Mouse (Mus musculus) liver, adult 2 months (tissue): ENCODE data around the gene Rgs9. TPM values are rescaled to one million over a fixed set of nuclear protein-coding genes. Genes with fewer than 3 reads are reported as not detected.
"Not testable (repeated sequence)": the region's sequence is repeated elsewhere in the genome, so short reads cannot be mapped to it uniquely, and the experiment has no call there.

Experiments used
- DNase-seq: peaks from one replicate; pipeline ENCODE4 v3.0.0-alpha.2; 2011; ENCODE audit warnings: low read depth, low spot score; ENCODE audit errors: extremely low read depth
- H3K27ac ChIP-seq: fragments of 200-500 bp; replicated peaks from 2 replicates; pipeline ENCODE4 v1.5.1; 2012; ENCODE audit warnings: low read depth, mild to moderate bottlenecking, control low read depth, inconsistent platforms, low read length; ENCODE audit not compliant: insufficient read depth
- H3K27me3 ChIP-seq: fragments of 200-500 bp; 2 replicates; pipeline ENCODE4 v1.6.1; 2012; ENCODE audit warnings: mild to moderate bottlenecking, moderate library complexity, low read length, inconsistent platforms; ENCODE audit not compliant: control insufficient read depth, insufficient read depth
- H3K36me3 ChIP-seq: fragments of 200-500 bp; 2 replicates; pipeline ENCODE4 v1.6.1; 2012; ENCODE audit warnings: low read length, inconsistent platforms; ENCODE audit not compliant: control insufficient read depth, insufficient read depth
- H3K4me1 ChIP-seq: fragments of 200-500 bp; 2 replicates; pipeline ENCODE4 v1.6.1; 2011; ENCODE audit warnings: low read length; ENCODE audit not compliant: control insufficient read depth, insufficient read depth
- H3K4me3 ChIP-seq: fragments of 200-500 bp; 2 replicates; pipeline ENCODE4 v1.5.1; 2011; ENCODE audit warnings: low read depth, mild to moderate bottlenecking, control low read depth, low read length, moderate library complexity; ENCODE audit not compliant: insufficient read depth
- H3K79me2 ChIP-seq: fragments of 200-500 bp; 2 replicates; pipeline ENCODE4 v1.6.1; 2012; ENCODE audit warnings: inconsistent platforms, mild to moderate bottlenecking, low read length, moderate library complexity; ENCODE audit not compliant: control insufficient read depth, insufficient read depth
- H3K9ac ChIP-seq: fragments of 200-500 bp; 2 replicates; pipeline ENCODE4 v1.6.1; 2012; ENCODE audit warnings: low read depth, mild to moderate bottlenecking, control low read depth, inconsistent platforms, low read length
- CTCF ChIP-seq: fragments of 200-500 bp; IDR thresholded peaks from 2 replicates; pipeline ENCODE4 v1.5.1; 2011; ENCODE audit warnings: low read depth, low read length, control low read depth
- POLR2A ChIP-seq: fragments of 200-500 bp; IDR thresholded peaks from 2 replicates; pipeline ENCODE4 v1.6.1; 2011; ENCODE audit warnings: low read length, control low read depth; ENCODE audit not compliant: insufficient read depth; ENCODE audit errors: extremely low read depth
- WGBS: fragments of 180-500 bp; shearing (Covaris S2); methylation state at CpG from one replicate; pipeline ENCODE4 v1.1.7; 2018; 5-methylcytosine and 5-hydroxymethylcytosine counted together
- polyA plus RNA-seq: library from polyadenylated mRNA; depleted of rRNA; stranded (reverse); fragments of >200 nt; gene quantifications from 2 replicates; pipeline ENCODE4 v1.2.3, GENCODE M21; 2012; rRNA removed
- total RNA-seq: library from RNA; depleted of rRNA; stranded (reverse); fragments of >200 nt; gene quantifications from 2 replicates; pipeline ENCODE4 v1.2.3, GENCODE M21; 2014; rRNA removed

Gene Rgs9
- total RNA-seq (0.37 and 0.54 TPM in 2 replicates), polyA plus RNA-seq (0.09 and 0.22 TPM in 2 replicates)

DNA sequence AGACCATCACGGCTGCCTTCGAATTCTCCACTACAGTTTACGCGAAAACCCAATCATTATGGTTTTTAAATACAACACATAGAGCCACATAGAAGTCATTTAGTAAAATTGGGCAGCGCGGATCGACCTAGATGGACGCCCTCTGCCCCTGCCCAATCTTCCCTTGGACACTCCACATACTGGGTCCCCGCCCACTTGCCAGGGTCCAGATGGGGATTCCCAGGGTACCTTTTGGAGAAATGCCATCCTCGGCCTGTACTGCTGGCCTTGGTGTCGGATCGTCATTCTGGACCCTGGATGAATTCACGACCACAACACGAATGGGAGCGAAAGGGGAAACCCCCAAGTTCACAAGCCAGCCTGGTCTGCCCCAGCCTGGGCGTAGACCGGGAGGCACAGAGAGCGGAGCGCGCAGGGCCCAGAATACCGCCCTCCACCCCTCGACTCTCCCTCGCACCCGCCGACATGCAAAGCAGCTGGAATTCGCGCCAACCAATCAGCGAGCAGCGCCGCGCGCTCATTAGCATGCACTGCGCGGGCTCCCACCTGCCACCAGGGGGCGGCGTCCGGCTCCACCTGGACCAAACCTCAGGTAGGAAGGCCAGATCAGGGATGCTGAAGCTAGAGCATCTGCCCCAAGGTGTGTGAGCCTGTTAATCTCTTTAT, at the start of gene Rgs9:
Gene Rgs9, minus strand, starts transcription at position 420 of the 666 bp plus-strand sequence.
- Histone ChIP-seq H3K27me3 (no peaks in the 10 kb centered on the region; the same call in 1 of the 2 replicates), H3K36me3 (no peaks in the 10 kb centered on the region), H3K9ac (peak within 1 kb of the TSS; percentile 20; the same call in 1 of the 2 replicates), H3K27ac (no peak within 1 kb of the TSS), H3K79me2 (no peaks in the 10 kb centered on the region), H3K4me3 (peak within 1 kb of the TSS; percentile 29; the same call in 1 of the 2 replicates), H3K4me1 (0 out of 2 replicates have a peak, but pooled peaks cover 3% of the 10 kb centered on the region)
- DNase-seq, result peak; percentile 63
- 8% methylated on average over 37 of the region's 37 CpGs for WGBS
- TF ChIP-seq POLR2A (no peak), CTCF (peak; percentile 83)

DNA sequence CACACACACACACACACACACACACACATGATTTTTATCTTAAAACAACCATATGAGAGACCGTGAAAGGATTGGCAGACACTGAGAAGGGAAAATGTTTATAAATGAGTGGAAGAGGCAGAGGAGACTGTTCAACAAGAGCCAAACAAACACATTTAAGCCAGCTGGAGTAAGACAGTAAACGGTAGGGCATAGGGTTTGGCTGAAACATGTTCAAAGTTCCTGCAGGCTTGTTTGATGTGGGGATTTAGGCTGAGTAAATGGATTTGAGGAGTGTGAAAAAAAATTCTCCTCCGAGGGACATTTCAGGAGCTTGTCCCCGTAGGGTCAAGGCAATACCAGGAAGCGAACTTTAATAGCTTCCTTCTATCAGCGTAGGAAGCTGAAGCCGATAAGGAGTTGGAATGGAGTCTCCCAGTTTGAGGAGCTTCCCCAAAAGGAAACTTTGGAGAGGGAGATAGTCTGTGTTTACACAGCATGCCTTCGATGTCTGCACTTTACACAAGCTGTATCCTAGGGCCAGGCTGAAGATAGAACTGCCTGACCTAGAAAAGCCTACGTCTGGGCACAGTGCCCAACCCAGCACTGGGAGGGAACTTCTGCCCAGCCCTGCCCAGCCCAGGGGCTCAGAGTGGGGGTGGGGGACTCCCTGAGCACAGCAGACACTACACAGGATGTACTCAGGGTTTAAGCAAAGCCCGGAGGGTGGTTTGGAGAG, 49.5 kb upstream of the Rgs9 start:
- DNase-seq, result peak; percentile 73
- peak overlapping the region; percentile 5 for H3K27ac ChIP-seq
- no peak overlapping the region for H3K9ac ChIP-seq
- TF ChIP-seq CTCF, result no peak
- no peak for TF ChIP-seq POLR2A
- 10% methylated on average over 10 of the region's 10 CpGs for WGBS
- H3K27me3 ChIP-seq, result no peaks in the 10 kb centered on the region
- no peak overlapping the region for H3K4me3 ChIP-seq
- no peaks in the 10 kb centered on the region for H3K79me2 ChIP-seq
- H3K4me1 ChIP-seq, result peaks cover 11% of the 10 kb centered on the region
- H3K36me3 ChIP-seq, result no peaks in the 10 kb centered on the region

DNA sequence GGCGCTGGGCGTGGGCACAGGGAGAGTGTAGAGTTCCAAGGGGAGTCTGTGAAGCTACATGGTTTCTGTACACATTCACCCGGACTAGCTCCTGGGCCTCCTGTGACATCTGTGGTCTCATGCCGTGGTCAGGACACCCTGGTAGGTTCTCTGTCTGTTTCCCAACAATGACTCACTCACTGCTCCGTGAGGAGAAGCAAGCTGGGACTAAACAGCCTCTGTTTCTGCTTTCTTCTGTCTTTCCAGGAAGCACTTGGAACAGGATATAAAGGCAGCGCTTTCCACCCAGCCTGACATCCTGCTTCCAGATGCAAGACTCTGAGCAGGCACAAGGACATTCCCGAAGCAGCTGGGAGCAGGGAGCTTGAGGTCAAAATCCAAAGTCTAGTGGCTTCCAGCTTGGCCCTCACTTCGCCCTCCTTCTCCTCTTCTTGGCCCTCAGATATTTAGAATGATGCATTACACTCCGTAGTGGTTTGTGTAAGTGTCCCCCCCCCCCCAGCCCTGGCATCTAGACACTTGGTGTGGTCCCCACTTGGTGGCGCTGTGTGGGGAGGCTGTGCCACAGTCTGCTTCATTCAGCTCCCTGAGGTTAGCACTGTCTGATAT, 46.2 kb upstream of the Rgs9 start:
- DNase-seq, result peak; percentile 37
- H3K4me3 ChIP-seq, result no peak overlapping the region

DNA sequence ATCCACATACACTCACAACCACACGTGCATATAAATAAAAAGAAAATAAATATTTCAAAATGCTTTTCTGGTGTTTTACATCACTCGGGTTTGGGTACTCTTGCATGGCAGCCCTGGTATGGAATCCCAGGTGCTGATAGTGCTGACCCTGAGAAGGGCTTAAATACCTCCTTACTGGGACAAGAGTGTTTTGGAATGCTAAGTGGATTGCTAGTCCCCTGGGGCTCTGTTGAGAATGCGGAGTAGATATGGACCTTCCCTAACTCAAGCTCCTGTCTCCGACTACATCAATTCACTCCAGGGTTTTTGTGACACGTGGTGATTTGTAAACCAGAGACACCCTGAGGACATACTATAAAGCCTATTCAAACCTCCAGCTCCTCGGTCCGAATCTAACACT, 45.6 kb upstream of the Rgs9 start:
- WGBS, result 80% methylated on average over 7 of the region's 7 CpGs
- no peaks in the 10 kb centered on the region for H3K36me3 ChIP-seq
- H3K4me3 ChIP-seq, result no peak overlapping the region
- DNase-seq, result no peak
- H3K4me1 ChIP-seq, result peaks cover 17% of the 10 kb centered on the region
- TF ChIP-seq POLR2A, result no peak
- TF ChIP-seq CTCF, result no peak
- H3K27ac ChIP-seq, result peak overlapping the region; percentile 55
- H3K27me3 ChIP-seq, result no peaks in the 10 kb centered on the region
- H3K79me2 ChIP-seq, result no peaks in the 10 kb centered on the region
- H3K9ac ChIP-seq, result no peak overlapping the region

More for the DNA sequence above, 46.2 kb upstream of the Rgs9 start:
- H3K36me3 ChIP-seq, result no peaks in the 10 kb centered on the region
- TF ChIP-seq CTCF, result peak; percentile 70
- no peak for TF ChIP-seq POLR2A
- peaks cover 17% of the 10 kb centered on the region for H3K4me1 ChIP-seq
- H3K27me3 ChIP-seq, result no peaks in the 10 kb centered on the region
- H3K9ac ChIP-seq, result no peak overlapping the region
- no peaks in the 10 kb centered on the region for H3K79me2 ChIP-seq
- 45% methylated on average over 10 of the region's 10 CpGs for WGBS
- peak overlapping the region; percentile 55 for H3K27ac ChIP-seq

DNA sequence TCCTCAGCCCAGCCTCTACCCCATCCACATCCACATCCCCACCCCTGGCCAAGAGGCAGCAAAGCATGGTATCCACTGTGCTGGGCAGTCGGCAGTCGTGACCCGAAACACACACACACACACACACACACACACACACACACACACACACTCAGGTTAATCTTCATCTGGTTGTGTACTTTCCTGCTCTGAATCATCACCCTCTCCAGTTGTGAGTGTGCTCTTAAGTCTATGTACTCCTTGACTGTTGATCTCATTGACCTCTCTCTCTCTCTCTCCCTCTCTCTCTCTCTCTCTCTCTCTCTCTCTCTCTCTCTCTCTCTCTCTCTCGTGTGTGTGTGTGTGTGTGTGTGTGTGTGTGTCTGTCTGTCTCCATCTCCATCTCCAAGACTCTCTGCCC, 44.7 kb upstream of the Rgs9 start:
- not testable (repeated sequence) for H3K36me3 ChIP-seq, H3K27ac ChIP-seq, H3K4me3 ChIP-seq, DNase-seq, H3K9ac ChIP-seq, H3K79me2 ChIP-seq, H3K27me3 ChIP-seq
- 91% methylated on average over 3 of the region's 4 CpGs for WGBS
- peaks cover 17% of the 10 kb centered on the region for H3K4me1 ChIP-seq

DNA sequence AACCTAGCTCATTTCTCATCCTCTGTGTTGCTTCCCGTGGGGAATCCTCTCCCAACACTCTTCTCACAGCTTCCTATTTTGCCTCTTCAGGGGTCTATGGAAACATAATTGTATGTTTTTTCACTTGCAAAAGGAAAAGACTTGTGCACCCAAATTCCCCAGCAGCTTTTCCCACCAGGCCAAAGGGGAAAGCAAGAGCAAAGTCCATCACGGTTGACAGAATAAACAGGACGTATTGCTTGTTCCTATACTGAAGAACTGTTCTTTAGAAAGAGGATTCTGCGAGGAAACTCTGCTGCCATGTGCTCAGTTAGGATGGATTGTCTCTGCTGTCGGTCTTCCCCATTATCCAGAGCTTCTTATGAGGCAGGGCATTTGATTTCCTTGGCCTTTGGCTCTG, 42.6 kb upstream of the Rgs9 start:
- Histone ChIP-seq H3K79me2 (no peaks in the 10 kb centered on the region), H3K27ac (no peak overlapping the region), H3K9ac (no peak overlapping the region), H3K36me3 (no peaks in the 10 kb centered on the region), H3K4me1 (peaks cover 10% of the 10 kb centered on the region; the same call in 1 of the 2 replicates), H3K27me3 (no peaks in the 10 kb centered on the region), H3K4me3 (no peak overlapping the region)
- peak; percentile 52 for DNase-seq
- TF ChIP-seq CTCF, result no peak
- no peak for TF ChIP-seq POLR2A
- 44% methylated on average over 5 of the region's 5 CpGs for WGBS
